Mouse (Mus musculus): ENCODE measurements around the gene Jade2.
"Not testable (repeated sequence)": the region's sequence is repeated elsewhere in the genome, so short reads cannot be mapped to it uniquely, and the experiment has no call there.

Jade2 gene

GRCm38 (mm10) chr11:51833393-51834066 is 23.9 kb downstream of the Jade2 start:
- DNase-seq = no peak

DNA sequence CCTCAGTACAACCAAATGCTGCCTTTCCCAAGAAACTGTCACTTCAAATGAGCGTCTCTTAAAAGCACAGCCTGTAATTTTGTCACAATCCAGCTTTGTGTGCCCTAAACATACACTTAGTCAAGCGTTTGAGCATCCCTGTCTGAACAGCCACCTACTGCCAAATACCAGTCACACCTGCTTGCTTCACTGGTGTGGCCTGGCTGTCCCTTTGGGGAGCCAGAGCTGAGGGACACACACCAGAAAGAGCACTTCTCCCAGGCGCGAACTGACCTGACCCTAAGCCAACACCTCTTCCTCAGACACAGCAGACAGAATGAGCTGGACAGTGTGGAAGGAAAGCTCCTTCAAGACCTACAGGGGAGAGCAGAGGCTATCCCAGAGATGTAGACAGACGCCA is 24.5 kb downstream of the Jade2 start:
- DNase-seq = no peak

GRCm38 (mm10) chr11:51831962-51832909 is 25.2 kb downstream of the Jade2 start:
- peak; percentile 94 for DNase-seq

DNA sequence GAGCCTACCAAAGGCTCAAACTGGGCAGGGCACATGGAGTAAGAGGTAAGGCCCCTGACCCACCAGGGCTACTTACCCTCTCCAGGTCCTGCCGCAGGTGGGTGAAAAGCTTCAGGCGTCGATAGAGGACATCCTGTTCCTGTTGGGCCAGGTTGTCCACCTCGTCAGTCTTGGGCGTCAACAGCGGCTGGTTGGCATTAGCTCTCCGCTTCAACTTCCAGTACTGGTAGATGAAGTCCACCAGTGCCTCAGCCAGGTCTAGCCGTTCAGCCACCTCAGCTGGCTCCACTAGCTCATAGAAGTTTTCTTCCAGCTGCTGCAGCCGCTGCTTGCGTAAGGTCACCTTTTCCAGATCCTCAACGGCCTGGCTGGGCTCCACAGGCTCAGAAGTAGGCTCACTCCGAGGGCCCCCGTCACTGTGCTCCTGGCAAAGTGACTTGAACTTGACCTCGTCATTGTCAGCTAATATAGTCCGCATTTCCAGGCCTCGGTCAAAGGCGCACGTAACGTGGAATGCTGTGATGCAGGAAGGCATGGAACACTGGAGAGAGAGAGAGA is 32.5 kb downstream of the Jade2 start:
- no peak for DNase-seq

- peak; percentile 83 for DNase-seq
These were observed 33.3 kb downstream of the Jade2 start for GRCm38 (mm10) chr11:51823963-51824753.

DNA sequence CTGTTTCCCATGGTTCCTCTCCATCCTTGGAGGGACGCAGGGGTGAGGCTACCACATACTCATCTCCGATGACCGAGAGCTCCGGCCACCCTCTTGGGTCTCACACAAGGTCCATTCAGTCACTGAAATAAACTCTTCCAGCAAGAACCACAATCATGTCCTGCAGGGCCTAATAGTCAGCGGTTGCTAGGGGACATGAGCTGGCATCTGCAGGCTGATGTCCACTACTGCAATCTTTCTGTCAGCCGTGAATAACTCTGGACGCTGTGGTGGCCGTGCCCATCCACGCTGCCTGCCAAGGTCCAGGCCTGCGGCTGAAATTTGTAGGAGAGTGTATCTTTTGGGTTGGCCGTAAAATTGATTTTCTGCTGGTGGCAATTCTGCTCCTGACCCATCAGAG is 34.2 kb downstream of the Jade2 start:
- DNase-seq = no peak

- DNase-seq = no peak
These were observed 34.7 kb downstream of the Jade2 start for GRCm38 (mm10) chr11:51822736-51823135.

GRCm38 (mm10) chr11:51820861-51821260 is 36.6 kb downstream of the Jade2 start:
- DNase-seq = peak; percentile 83

GRCm38 (mm10) chr11:51819964-51820363 is 37.5 kb downstream of the Jade2 start:
- DNase-seq = peak; percentile 74

GRCm38 (mm10) chr11:51818837-51819236 is 38.6 kb downstream of the Jade2 start:
- DNase-seq = no peak

DNA sequence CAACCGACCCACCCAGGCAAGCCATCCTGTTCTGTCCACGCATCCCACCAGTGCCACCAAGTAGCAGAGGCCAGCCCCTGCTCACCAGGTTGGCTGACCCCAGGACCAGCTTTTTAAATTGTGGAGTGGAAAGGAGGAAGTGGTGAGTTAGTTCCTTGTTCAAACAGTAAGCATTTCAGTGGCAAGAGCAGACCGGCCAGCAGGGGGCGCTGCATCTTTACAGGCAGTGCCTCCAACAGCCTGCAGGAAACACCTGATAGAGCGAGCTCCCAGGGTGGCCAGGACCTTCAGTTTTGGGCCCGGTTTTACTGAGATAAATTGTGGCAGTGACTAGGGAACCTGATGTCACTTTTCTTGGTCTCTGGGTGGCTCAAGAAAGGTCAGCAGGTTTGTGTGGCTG is 39.7 kb downstream of the Jade2 start:
- peak; percentile 87 for DNase-seq

- DNase-seq = no peak
These were observed 45.4 kb downstream of the Jade2 start for GRCm38 (mm10) chr11:51812022-51812546.

DNA sequence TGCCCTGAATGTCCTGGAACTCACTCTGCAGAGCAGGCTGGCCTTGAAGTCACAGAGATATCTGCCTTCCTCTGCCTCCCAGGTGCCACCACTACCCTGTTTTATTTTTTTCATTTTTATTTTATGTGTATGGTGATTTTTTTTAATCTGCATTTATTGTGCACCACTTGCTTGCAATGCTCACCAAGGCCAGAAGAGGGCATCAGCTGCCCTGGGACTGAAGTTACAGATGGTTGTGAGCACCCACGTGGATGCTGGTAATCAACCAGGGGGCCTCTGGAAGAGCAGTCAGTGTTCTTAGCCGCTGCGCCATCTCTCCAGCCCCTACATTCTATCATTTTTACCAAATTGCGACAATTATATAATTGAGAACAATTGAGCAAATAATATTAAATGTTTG is 46.2 kb downstream of the Jade2 start:
- DNase-seq = no peak

GRCm38 (mm10) chr11:51809632-51810224 is 47.7 kb downstream of the Jade2 start:
- DNase-seq = no peak

DNA sequence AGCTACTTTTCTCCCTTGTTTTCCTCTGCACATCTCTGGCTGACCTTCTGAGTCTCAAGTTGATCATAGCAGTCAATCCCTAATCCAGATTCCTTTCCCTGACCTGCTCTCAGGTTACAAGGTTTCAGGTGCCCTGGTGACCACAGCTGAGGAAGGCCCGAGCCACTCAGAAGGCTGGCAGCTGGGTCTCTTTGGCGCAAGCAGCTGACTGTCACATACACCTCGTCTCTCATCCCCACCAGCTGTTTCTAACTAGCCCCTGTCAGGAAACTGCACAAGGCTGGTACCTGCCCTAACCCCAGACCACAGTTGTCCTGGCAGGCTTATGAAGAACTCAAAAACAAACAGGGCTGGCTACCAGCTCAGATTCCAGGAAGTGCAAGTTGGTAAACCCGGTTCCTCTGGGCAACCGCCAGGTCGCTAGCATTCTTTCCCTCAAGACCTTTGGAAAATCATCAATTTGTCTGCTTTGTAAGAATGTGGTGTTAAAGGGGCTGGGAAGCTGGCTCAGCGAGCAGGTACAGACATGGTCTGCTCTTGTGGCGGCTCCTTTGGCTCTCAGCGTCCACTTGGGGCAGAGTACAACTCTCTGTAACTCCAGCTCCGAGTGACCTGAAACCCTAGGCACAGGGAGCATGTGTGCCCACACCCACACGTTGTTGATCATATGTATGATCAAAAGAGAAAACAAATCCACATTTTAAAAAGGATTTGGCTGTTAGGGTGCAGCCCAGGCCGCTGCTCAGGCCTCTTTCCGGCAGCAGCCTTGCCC is 50.2 kb downstream of the Jade2 start:
- no peak for DNase-seq

- DNase-seq = peak; percentile 87
These were observed 52.1 kb downstream of the Jade2 start for GRCm38 (mm10) chr11:51805221-51805981.

GRCm38 (mm10) chr11:51800634-51801325 is 56.7 kb downstream of the Jade2 start:
- no peak for DNase-seq

GRCm38 (mm10) chr11:51796272-51796671 is 61.2 kb downstream of the Jade2 start:
- DNase-seq = no peak

GRCm38 (mm10) chr11:51790662-51791061 is 66.8 kb downstream of the Jade2 start:
- no peak for DNase-seq

GRCm38 (mm10) chr11:51789735-51790134 is 67.7 kb downstream of the Jade2 start:
- DNase-seq = not testable (repeated sequence)

Measured in cerebellum, adult 9-10 months (tissue).